Mouse (Mus musculus) limb, embryonic 11.5 days (tissue): ENCODE results near the gene Mlh1. TPM values are rescaled to one million over a fixed set of nuclear protein-coding genes. Genes with fewer than 3 reads are reported as not detected.

Experiments used
- ATAC-seq: fragments of 200-750 bp; cut with Nextera tagmentation; 2 replicates; pipeline ENCODE4 v1.8.0; 2017; ENCODE audit warnings: low read depth; ENCODE audit not compliant: insufficient number of reproducible peaks, low FRiP score, low TSS enrichment
- DNase-seq: peaks from one replicate; pipeline ENCODE4 v3.0.0-alpha.2; 2015; ENCODE audit warnings: low spot score
- H3K27ac ChIP-seq: fragments of 300-500 bp; sonication (generic); replicated peaks from 2 replicates; pipeline ENCODE4 v1.5.1; 2014; ENCODE audit warnings: low read depth, mild to moderate bottlenecking, low read length
- H3K27me3 ChIP-seq: fragments of 300-500 bp; sonication (generic); 2 replicates; pipeline ENCODE4 v1.6.1; 2014; ENCODE audit warnings: mild to moderate bottlenecking, low read length, mixed read lengths; ENCODE audit not compliant: control insufficient read depth, insufficient read depth
- H3K36me3 ChIP-seq: fragments of 300-500 bp; sonication (generic); 2 replicates; pipeline ENCODE4 v1.6.1; 2014; ENCODE audit warnings: mild to moderate bottlenecking, low read length, moderate library complexity, mixed read lengths; ENCODE audit not compliant: control insufficient read depth, insufficient read depth
- H3K4me1 ChIP-seq: fragments of 300-500 bp; sonication (generic); 2 replicates; pipeline ENCODE4 v1.6.1; 2014; ENCODE audit warnings: low read length, mixed read lengths; ENCODE audit not compliant: control insufficient read depth, insufficient read depth
- H3K4me2 ChIP-seq: fragments of 300-500 bp; sonication (generic); 2 replicates; pipeline ENCODE4 v1.6.1; 2014; ENCODE audit warnings: low read depth, mild to moderate bottlenecking, moderate library complexity; ENCODE audit not compliant: severe bottlenecking
- H3K4me3 ChIP-seq: fragments of 300-500 bp; sonication (generic); 2 replicates; pipeline ENCODE4 v1.5.1; 2014; ENCODE audit warnings: low read depth, low read length
- H3K9ac ChIP-seq: fragments of 300-500 bp; sonication (generic); 2 replicates; pipeline ENCODE4 v1.6.1; 2014; ENCODE audit warnings: mild to moderate bottlenecking, low read length
- H3K9me3 ChIP-seq: fragments of 300-500 bp; sonication (generic); 2 replicates; pipeline ENCODE4 v1.6.1; 2016; ENCODE audit warnings: low read length; ENCODE audit not compliant: control insufficient read depth
- WGBS: fragments of 180-500 bp; shearing (Covaris S2); extraction: QIAGEN DNeasy Blood & Tissue Kit; methylation state at CpG from one replicate; pipeline ENCODE4 v1.1.7; 2014; 5-methylcytosine and 5-hydroxymethylcytosine counted together
- polyA plus RNA-seq: library from polyadenylated mRNA; unstranded; fragments of >200 nt; fragmentation: Nextera tagmentation; extraction: Ambion mirVana; gene quantifications from 2 replicates; pipeline ENCODE4 v1.2.1, GENCODE M21; 2014

Mlh1 gene
- polyA plus RNA-seq, 1 experiment from 2014 or later, result 52.1 TPM

GRCm38 (mm10) chr9:111311031-111311842 is 39.6 kb upstream of the Mlh1 start, which contains the start of gene Trank1:
Trank1 (plus strand) TSS chr9:111311739.
- Histone ChIP-seq H3K4me3 (peak within 1 kb of the TSS; percentile 43), H3K27me3 (peaks cover 40% of the 10 kb centered on the region), H3K9ac (peak within 1 kb of the TSS; percentile 30; the same call in 1 of the 2 replicates), H3K27ac (no peak within 1 kb of the TSS), H3K4me1 (peaks cover 7% of the 10 kb centered on the region), H3K9me3 (no peaks in the 10 kb centered on the region; the same call in 1 of the 2 replicates), H3K4me2 (peak within 1 kb of the TSS; percentile 71), H3K36me3 (no peaks in the 10 kb centered on the region)
- DNase-seq (peak; percentile 46), ATAC-seq (0 out of 2 replicates have a peak, but pooled peaks have one; percentile 47)
- 13% methylated on average over 55 of the region's 72 CpGs for WGBS

- H3K36me3 ChIP-seq, result no peaks in the 10 kb centered on the region
- 70% methylated on average over 7 of the region's 7 CpGs for WGBS
- ATAC-seq, result no peak
Observed at GRCm38 (mm10) chr9:111306142-111306541, 34.6 kb upstream of the Mlh1 start.

GRCm38 (mm10) chr9:111304036-111304435 is 32.4 kb upstream of the Mlh1 start:
- no peaks in the 10 kb centered on the region for H3K4me1 ChIP-seq
- no peak overlapping the region for H3K27ac ChIP-seq
- no peaks in the 10 kb centered on the region for H3K9me3 ChIP-seq
- no peaks in the 10 kb centered on the region for H3K36me3 ChIP-seq
- WGBS, result 90% methylated on average over 6 of the region's 6 CpGs
- H3K4me2 ChIP-seq, result no peak overlapping the region
- H3K27me3 ChIP-seq, result no peaks in the 10 kb centered on the region
- no peak overlapping the region for H3K4me3 ChIP-seq
- no peak for ATAC-seq
- DNase-seq, result no peak
- H3K9ac ChIP-seq, result no peak overlapping the region

More at GRCm38 (mm10) chr9:111306142-111306541, 34.6 kb upstream of the Mlh1 start:
- DNase-seq, result no peak
- Histone ChIP-seq H3K27me3 (peaks cover 12% of the 10 kb centered on the region), H3K27ac (no peak overlapping the region), H3K4me1 (no peaks in the 10 kb centered on the region), H3K9ac (no peak overlapping the region), H3K4me2 (no peak overlapping the region), H3K4me3 (no peak overlapping the region), H3K9me3 (no peaks in the 10 kb centered on the region; the same call in 1 of the 2 replicates)

GRCm38 (mm10) chr9:111302196-111302831 is 30.7 kb upstream of the Mlh1 start:
- Histone ChIP-seq H3K4me3 (no peak overlapping the region), H3K4me1 (no peaks in the 10 kb centered on the region), H3K27ac (no peak overlapping the region), H3K9me3 (no peaks in the 10 kb centered on the region), H3K36me3 (no peaks in the 10 kb centered on the region), H3K27me3 (no peaks in the 10 kb centered on the region), H3K9ac (no peak overlapping the region), H3K4me2 (no peak overlapping the region)
- WGBS, result 74% methylated on average over 12 of the region's 12 CpGs
- DNase-seq (no peak), ATAC-seq (no peak)

GRCm38 (mm10) chr9:111298606-111299005 is 27.0 kb upstream of the Mlh1 start:
- no peak for ATAC-seq
- Histone ChIP-seq H3K9me3 (no peaks in the 10 kb centered on the region), H3K4me2 (no peak overlapping the region), H3K27ac (no peak overlapping the region), H3K9ac (no peak overlapping the region), H3K4me3 (no peak overlapping the region), H3K27me3 (no peaks in the 10 kb centered on the region), H3K36me3 (no peaks in the 10 kb centered on the region), H3K4me1 (no peaks in the 10 kb centered on the region)
- DNase-seq, result no peak
- 81% methylated on average over 2 of the region's 2 CpGs for whole genome bisulfite sequencing

GRCm38 (mm10) chr9:111296433-111296832 is 24.8 kb upstream of the Mlh1 start:
- no peak overlapping the region for H3K4me2 ChIP-seq
- ATAC-seq (no peak), DNase-seq (no peak)
- H3K27ac ChIP-seq, result no peak overlapping the region
- H3K9me3 ChIP-seq, result no peaks in the 10 kb centered on the region
- no peak overlapping the region for H3K4me3 ChIP-seq
- H3K36me3 ChIP-seq, result no peaks in the 10 kb centered on the region
- WGBS, result 76% methylated on average over 7 of the region's 7 CpGs
- no peaks in the 10 kb centered on the region for H3K27me3 ChIP-seq
- no peak overlapping the region for H3K9ac ChIP-seq
- H3K4me1 ChIP-seq, result no peaks in the 10 kb centered on the region

GRCm38 (mm10) chr9:111295323-111295722 is 23.7 kb upstream of the Mlh1 start:
- ATAC-seq (no peak), DNase-seq (no peak)
- Histone ChIP-seq H3K9ac (no peak overlapping the region), H3K27me3 (no peaks in the 10 kb centered on the region), H3K36me3 (no peaks in the 10 kb centered on the region), H3K4me2 (no peak overlapping the region), H3K27ac (no peak overlapping the region), H3K4me3 (no peak overlapping the region), H3K4me1 (no peaks in the 10 kb centered on the region), H3K9me3 (no peaks in the 10 kb centered on the region)
- 84% methylated on average over 2 of the region's 2 CpGs for WGBS

- 96% methylated on average over 6 of the region's 6 CpGs for WGBS
- Histone ChIP-seq H3K9me3 (no peaks in the 10 kb centered on the region), H3K9ac (no peak overlapping the region), H3K4me2 (no peak overlapping the region), H3K36me3 (no peaks in the 10 kb centered on the region), H3K27ac (no peak overlapping the region), H3K27me3 (no peaks in the 10 kb centered on the region), H3K4me1 (no peaks in the 10 kb centered on the region), H3K4me3 (no peak overlapping the region)
- ATAC-seq, result no peak
- no peak for DNase-seq
Observed at GRCm38 (mm10) chr9:111294911-111295310, 23.3 kb upstream of the Mlh1 start.
